Mouse (Mus musculus) ES-E14 (cell line): Measurements from ENCODE around the gene Oxa1l.

Source experiments
- HCFC1 ChIP-seq: IDR thresholded peaks from 2 replicates; pipeline ENCODE4 v1.6.1; 2012; ENCODE audit warnings: low read length, inconsistent platforms, borderline replicate concordance; ENCODE audit not compliant: insufficient read depth
- MAFK ChIP-seq: IDR thresholded peaks from 2 replicates; pipeline ENCODE4 v1.6.1; 2014; ENCODE audit warnings: mild to moderate bottlenecking, low read depth, low read length, inconsistent platforms; ENCODE audit not compliant: insufficient read depth
- ZC3H11A ChIP-seq: IDR thresholded peaks from 2 replicates; pipeline ENCODE4 v1.6.1; 2012; ENCODE audit warnings: low read depth, mild to moderate bottlenecking, inconsistent platforms, low read length, borderline replicate concordance

DNA sequence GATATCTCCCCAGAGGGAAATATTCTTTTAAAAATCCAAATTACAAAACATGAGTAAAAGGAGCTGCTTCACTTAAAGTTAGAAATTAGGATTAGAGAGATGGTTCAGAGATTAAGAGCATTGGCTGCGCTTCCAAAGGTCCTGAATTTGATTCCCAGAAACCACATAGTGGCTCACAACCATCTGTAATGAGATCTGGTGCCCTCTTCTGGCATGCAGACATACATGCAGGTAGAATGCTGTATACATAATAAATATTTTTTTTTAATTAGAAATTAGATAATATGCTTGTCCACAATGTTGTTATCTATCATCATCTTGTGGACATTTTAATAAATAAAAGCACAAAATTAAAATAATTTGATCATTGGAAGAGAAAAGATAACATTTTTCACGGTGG is 32.1 kb upstream of the Oxa1l start:
- no peak for TF ChIP-seq HCFC1
- no peak for TF ChIP-seq ZC3H11A
- no peak for TF ChIP-seq MAFK
